Mouse (Mus musculus) liver, embryonic 14 days (tissue): ENCODE data around the gene Pkn2. TPM values are rescaled to one million over a fixed set of nuclear protein-coding genes. Genes with fewer than 3 reads are reported as not detected.

Experiments
- polyA plus RNA-seq: library from polyadenylated mRNA; depleted of rRNA; stranded (reverse); fragments of >200 nt; gene quantifications from 2 replicates; pipeline ENCODE4 v1.2.3, GENCODE M21; 2012; rRNA removed

The Pkn2 gene
- 14.6 and 17.8 TPM in 2 replicates for polyA plus RNA-seq

DNA sequence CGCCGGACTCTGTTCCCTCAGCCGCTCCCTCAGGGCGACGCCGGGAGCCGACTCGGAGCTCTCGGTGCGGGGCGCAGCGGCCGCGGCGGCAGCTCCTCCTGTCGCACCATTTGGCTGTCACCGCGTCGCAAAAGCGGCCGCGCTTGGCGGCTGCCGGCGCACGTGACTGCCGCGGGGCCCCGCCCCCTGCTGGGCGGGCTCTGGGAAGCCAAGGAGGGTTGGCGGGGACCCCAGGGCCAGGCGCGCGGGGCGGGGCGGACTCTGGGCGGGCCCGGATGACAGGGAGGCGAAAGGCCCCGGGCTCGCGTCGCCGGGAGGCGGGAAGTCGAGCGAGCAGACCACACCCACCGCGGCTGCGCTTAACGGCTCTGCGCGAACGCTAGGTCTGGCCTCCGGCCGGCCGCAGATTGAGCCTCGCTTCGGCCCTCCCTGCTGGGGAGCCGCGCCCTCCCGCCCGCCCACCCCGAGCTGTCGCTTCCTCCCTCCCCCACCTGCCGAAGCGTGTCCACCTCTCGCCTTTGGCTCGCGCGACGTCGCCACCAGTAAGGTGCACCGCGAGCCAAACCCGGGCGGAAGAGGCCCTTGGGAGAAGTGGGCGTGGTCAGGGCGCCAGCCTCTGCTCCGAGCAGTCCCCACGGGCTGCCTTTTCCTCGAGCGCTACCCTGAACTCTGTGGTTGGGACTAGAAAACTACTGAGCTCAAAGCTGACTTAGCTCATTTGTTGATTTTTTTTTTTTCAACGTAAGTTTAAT is at the start of gene Pkn2:
Gene Pkn2, minus strand, starts transcription at position 133 of the 752 bp plus-strand sequence.

GRCm38 (mm10) chr3:142764995-142765777 is 116.6 kb downstream of the Pkn2 start, which contains the start of gene Gtf2b:
Gene Gtf2b (plus strand): TSS chr3:142765045.

Other genes starting within 250 kb of the Pkn2 start
- 5.4 and 6.6 TPM in 2 replicates for gene Kyat3, start 181.0 kb downstream of the Pkn2 start, polyA plus RNA-seq
- gene Gtf2b, start 117.0 kb downstream of the Pkn2 start, polyA plus RNA-seq = 28.5 and 32.6 TPM in 2 replicates